Comparison of ENCODE assay signal across 17 mouse cellular contexts in genomic region chr1:179398639-179399038, GRCm38 (mm10).
"Had no signal": no experiment of that assay in that cellular context is flagged by ENCODE, and none has a peak within 500 bp of the region (broad histone marks: within the 10 kb centered on the region; RNA-seq: fewer than 3 reads in every experiment).

No protein-coding gene starts in this region.

- H3K9ac ChIP-seq: lung, embryonic 15.5 days; midbrain, embryonic 13.5 days; midbrain, embryonic 15.5 days; neural tube, embryonic 12.5 days; stomach, embryonic 15.5 days had no signal

- H3K9me3 ChIP-seq: lung, embryonic 15.5 days; megakaryocyte, embryonic 14.5 days; midbrain, embryonic 13.5 days; midbrain, embryonic 15.5 days; neural tube, embryonic 12.5 days; stomach, embryonic 15.5 days had no signal

- H3K27me3 ChIP-seq: lung, embryonic 15.5 days; megakaryocyte, embryonic 14.5 days; midbrain, embryonic 13.5 days; midbrain, embryonic 15.5 days; neural tube, embryonic 12.5 days; stomach, embryonic 15.5 days had no signal

- DNase-seq: lung, adult 2 months; lung, postnatal 14 days; lung, postnatal 36 days; right cerebral cortex, postnatal 14 days; thymus, adult 2 months; thymus, postnatal 25 days; thymus, postnatal 4 days had no signal

- ATAC-seq: lung, postnatal 0 days; midbrain, embryonic 13.5 days; midbrain, embryonic 15.5 days had no signal

- H3K36me3 ChIP-seq: lung, embryonic 15.5 days; midbrain, embryonic 13.5 days; midbrain, embryonic 15.5 days; neural tube, embryonic 12.5 days; stomach, embryonic 15.5 days had no signal

- H3K4me2 ChIP-seq: lung, embryonic 15.5 days; midbrain, embryonic 11.5 days; midbrain, embryonic 13.5 days; midbrain, embryonic 15.5 days; neural tube, embryonic 12.5 days; stomach, embryonic 15.5 days had no signal

- H3K27ac ChIP-seq: lung, embryonic 15.5 days; macrophage; midbrain, embryonic 13.5 days; midbrain, embryonic 15.5 days; neural tube, embryonic 12.5 days; stomach, embryonic 15.5 days; stomach, postnatal 0 days had no signal

- H3K4me1 ChIP-seq: lung, embryonic 15.5 days; megakaryocyte, embryonic 14.5 days; midbrain, embryonic 13.5 days; midbrain, embryonic 15.5 days; neural tube, embryonic 12.5 days; stomach, embryonic 15.5 days had no signal

- H3K4me3 ChIP-seq: lung, embryonic 15.5 days; megakaryocyte, embryonic 14.5 days; midbrain, embryonic 13.5 days; midbrain, embryonic 15.5 days; neural tube, embryonic 12.5 days; stomach, embryonic 15.5 days had no signal
